Mouse (Mus musculus): ENCODE measurements around the gene Hoxb6.

DNA sequence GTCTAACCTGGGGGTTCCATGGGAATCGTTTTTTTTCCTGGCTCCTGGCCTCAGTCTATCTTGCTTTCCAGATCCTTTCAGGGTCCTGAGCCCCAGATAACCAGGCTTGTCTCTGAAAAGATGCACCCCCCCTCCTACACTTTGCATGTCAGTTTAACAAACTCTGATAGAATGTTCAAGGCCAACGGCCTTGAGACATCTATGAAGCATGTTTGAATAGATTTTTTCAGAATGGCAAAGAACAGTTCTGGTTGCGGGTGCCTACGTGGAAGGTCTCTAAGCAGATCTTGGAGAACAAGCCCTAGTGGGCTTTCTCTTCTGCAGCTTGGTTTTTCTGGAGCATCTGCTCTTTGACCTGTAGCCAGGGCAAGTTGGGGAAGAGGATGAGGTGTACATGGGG lies 16.5 kb downstream of the Hoxb6 start:
- no peak for TF ChIP-seq POLR2A (IDR thresholded peaks at IDR 0.05; ENCODE audit: borderline replicate concordance, low read depth, low read length)
- no peak for TF ChIP-seq CTCF (IDR thresholded peaks at IDR 0.05; ENCODE audit: low read depth, low read length)
